Mouse (Mus musculus): ENCODE measurements around the gene Znrf1.

Znrf1 gene

DNA sequence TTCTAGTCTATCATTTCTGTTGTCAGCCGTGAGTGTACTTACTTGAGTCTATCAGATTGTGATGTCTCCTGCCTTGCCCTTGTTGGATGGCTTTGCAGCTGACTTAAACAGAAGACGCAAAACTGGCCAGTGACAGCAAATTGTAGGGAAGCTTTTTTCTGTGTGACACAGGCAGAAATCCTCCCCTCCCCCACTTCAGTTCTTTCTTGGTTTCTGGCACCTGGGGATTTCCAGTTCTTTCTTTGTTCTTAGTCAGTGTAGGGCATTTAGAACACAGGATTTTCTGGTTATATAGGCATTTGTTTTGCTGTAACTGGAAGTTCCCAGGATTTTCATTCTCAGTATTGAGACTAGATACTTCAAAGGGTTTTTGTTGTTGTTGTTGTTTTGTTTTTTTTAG, 34.5 kb downstream of the Znrf1 start:
- DNase-seq, result no peak

- DNase-seq, result no peak
Measured at GRCm38 (mm10) chr8:111571661-111572060, 35.8 kb downstream of the Znrf1 start.

GRCm38 (mm10) chr8:111572431-111572830, 36.5 kb downstream of the Znrf1 start:
- no peak for DNase-seq

DNA sequence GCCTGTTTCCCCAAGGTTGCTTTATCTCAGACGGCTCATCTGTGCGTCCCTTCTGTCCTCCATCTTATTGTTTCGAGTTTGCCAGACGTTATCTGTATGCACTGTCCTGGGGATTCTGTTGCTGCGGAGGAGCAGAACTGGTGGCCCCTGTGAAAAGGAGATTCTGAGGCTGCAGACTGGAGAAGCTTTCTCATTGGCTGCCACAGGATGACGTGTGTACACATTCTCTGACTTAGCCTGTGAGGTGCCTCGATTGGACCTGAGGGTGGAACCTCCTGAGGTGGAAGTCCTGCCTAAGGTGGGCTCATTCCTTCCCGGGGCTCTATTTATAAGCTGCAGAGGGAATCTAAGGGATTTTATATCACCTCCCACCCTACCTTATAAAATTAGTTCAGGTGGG, 37.7 kb downstream of the Znrf1 start:
- DNase-seq, result no peak

DNA sequence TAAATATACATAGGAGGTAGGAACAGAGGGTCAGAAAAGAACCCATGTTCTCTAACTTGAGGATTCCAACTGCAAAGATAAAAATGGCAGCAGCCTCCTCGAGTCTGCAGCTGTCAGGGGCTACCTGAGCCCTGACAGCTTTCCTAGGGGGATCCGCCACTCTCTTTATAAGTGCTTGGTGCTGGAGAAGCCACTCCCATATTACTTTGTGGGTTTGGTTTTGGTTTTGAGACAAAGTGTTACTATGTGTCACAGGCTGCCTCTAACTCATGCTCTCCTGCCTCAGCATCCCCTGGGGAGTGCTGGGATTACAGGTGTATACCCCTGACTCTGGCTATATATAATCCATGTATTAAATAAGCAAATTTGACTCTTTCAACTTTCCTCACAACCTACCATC, 38.1 kb downstream of the Znrf1 start:
- no peak for DNase-seq

DNA sequence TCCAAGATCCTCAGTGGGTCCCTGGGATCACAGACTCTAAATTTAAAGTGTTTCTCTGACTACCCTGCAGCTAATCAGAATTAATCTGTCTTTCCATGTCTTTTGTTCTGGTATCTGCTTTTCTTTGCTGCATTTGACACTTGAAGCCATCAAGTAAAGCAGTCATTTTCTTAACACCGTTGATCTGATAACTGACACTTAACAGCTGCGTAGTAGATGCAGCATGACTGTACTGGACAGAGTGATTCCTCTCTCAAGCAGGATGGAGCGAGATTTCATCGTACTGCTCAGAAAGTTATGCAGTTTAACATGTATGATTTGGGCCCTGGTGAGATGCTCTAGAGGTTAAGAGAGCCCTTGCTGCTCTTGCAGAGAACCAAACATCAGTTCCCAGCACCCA, 39.6 kb downstream of the Znrf1 start:
- no peak for DNase-seq

DNA sequence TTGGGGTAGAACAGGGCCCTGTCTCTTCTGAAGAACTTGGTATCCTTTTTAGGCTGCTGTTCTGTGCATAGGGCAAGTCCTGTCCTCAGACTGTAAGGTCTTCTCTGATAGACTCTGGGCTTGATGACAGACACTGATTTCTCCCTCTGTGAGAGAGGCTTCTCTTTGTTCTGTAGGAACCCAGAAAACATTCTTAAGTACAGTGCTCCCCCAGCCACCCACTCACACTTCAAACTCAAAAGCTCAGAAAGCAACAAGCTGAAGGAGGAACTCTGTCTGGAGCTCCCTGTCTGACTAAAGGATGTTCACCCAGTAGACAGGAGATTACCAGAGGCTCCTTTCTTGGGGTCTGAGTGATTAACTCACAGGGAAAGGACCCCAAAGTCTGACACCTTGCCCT, 40.6 kb downstream of the Znrf1 start:
- DNase-seq, result no peak

DNA sequence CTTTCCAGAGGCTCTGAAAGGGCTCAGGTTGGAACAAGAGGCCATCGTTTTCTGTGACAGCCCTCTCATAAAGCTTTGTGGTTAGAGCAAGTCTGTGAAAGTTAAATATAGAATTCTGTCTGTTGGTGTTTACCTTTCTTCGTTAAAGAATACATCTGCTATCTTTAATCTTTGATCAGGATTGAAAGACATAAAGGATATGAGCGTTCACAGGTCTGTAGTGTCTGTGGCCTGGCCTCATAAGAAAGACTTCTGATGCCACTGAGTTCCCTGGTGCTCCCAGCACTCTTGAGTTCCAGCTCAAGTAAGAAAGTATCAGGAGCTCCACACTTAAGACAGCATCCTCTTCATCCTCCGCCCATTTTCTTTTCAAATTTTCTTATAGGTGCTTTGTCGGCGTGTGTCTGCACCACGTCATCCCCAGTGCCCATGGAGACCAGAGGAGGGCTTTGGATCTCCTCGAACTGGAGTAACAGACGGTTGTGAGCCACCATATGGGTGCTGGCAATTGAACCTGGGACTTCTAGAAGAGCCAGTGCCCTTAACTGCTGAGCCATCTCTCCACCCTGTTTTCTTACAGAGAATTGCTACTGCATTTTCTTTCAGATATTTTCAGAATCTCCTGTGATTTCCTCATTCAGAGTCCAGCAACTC, 42.1 kb downstream of the Znrf1 start:
- DNase-seq, result no peak

- DNase-seq, result no peak
Measured at GRCm38 (mm10) chr8:111579318-111579717, 43.4 kb downstream of the Znrf1 start.

DNA sequence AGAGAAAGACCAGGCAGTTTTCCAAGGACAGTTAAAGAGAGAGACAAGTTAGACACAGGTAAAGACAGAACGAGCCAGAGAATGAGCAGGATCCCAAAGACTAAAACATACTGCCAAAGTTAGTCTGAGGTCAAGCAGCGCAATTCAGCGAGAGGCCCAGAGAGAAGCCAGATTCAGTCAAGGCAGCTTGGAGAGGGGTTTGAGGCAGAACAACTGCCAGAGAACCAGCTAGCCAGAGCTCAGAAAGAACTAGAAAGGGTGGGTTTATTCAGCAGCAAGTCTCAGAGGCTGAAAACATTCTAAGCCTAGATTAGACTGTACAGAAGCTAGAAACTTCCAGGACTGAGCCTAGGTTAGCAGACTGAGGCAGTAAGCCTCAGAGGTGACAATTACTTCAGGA, 44.4 kb downstream of the Znrf1 start:
- no peak for DNase-seq

DNA sequence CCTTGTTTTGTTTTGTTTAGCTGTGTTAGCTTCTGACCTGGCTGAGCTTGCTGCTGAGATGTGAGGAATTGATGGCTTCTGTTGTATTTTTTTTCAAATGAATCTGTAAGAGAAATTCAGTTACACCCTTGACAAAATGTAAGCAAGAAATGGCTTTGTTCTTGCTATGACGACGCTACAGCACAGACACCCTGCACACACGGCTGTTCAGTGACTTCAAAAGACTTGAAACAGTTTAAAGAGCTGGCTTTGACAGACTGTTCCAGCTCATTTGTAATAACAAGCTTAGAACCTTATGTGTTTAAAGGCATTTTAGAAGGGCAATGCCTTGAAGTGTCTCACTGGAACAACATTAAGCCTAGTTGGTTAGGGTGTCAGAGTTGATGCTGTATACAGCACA, 46.5 kb downstream of the Znrf1 start:
- no peak for DNase-seq

GRCm38 (mm10) chr8:111584946-111585345, 49.0 kb downstream of the Znrf1 start:
- DNase-seq, result no peak

- DNase-seq, result no peak
Measured at GRCm38 (mm10) chr8:111587545-111588094, 51.7 kb downstream of the Znrf1 start.

GRCm38 (mm10) chr8:111588336-111588735, 52.4 kb downstream of the Znrf1 start:
- DNase-seq, result no peak

GRCm38 (mm10) chr8:111590214-111590613, 54.3 kb downstream of the Znrf1 start:
- DNase-seq, result no peak

DNA sequence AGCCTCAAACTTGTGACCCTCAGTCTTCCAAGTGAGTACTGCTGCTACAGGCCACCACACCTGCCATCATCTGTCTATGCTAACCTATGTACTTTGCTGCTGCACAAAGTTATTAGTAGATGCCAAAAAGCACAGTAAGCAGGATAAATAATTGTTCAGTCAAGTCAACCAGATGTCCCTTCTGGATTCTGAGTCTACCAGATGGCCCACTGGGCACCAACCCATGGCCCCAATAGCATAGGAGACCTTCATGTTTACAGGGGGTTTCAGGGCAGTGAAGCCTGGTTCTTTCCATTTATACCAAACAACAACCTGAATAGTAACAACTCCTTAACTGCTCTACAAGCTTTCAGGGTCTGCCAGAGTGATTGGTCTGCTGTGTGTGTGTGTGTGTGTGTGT, 55.3 kb downstream of the Znrf1 start:
- DNase-seq, result no peak

DNA sequence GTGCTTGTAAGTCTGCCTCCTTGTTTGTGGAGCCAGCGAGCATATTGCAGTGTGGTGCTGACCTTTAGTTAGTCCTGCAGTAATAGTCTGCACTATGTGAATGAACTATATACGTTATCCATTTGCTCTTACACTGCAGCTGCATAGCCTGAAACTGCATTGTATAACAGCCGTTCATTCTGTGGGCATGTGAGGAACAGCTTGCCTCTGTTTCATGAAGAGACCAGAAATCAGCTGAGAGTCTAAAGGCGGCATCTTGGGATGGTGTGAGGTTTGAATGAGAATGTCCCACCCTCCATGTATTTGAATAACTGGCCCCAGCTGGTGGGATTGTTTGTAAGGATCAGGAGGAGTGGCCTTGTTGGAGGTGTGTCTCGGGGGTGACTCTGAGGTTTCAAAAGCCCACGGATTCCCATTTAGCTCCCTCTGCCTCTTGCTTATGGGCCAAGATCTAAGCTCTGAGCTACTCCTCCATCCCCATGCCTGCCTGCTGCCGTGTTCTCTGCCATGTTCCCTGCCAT, 56.6 kb downstream of the Znrf1 start:
- no peak for DNase-seq

GRCm38 (mm10) chr8:111594044-111594840, 58.3 kb downstream of the Znrf1 start:
- no peak for DNase-seq

DNA sequence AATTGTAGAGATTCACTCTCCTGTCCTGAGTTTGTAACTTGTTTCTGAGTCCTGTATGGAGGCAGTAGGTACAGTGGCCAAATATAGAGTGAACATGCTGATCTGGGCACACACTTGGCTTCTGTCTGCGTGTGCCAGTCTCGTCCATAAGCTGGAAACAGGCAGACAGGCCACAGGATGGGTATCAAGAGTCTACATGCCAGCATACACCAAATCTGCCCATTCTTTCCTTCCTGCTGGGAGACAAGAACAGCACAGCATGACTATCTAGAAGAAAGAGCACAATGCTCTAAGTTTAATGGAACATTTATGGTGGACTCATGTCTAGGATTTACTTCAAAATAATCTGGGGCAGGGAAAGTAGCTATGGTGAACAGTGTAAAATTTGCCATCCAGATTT, 59.1 kb downstream of the Znrf1 start:
- DNase-seq, result no peak

DNA sequence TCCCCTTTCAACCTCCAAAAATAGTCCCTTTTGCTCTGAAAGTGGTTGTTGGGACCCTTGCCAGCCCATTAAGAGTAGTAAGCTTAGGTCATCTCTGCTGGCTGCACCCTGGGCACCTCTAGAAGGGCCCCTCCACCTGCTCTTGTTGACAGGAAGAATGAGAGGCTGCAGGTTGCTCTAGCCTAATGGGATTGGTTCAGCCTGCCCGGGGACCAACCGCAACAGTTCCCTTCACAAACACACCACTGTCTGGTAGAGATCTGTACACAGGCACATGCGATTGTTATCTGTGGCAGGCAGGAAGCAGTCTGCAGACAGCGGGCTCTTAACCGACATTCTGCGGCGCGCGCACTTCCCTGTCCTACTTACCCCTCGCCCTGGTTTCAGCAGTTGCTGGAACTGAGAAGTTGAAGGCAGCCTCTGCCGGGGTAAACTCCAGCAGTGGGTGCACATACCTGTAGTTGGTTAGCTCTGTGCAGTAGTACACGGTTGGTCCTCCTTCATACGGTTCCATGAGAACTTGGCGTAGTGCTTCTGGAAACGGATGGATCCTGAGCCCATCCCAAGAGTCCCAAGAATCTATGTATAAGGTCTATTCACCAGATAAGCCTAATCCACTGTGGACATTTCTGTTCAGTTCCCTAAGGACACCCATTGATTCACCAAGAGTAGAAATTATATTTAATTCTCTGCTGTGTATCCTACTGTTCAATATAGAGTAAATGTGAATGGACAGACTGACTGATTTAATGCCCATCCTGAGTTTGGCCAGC, 60.0 kb downstream of the Znrf1 start:
- DNase-seq, result peak; percentile 54 to 62

DNA sequence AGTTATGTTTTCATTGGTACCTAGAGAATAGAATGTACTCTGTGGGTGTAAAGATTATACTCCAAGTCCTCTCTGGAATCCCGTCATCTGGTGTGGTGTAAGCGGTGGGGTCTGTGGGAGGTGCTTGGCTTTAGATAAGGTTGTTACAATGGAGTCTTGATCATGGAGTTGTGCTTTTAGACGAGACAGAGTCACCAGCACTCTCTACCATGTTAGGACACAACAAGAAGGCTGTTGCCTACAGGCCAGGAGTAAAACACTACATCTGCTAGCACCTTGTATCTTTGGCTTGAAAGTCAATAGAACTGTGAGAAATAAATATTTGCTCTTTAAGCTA, 60.6 kb downstream of the Znrf1 start:
- no peak for DNase-seq

GRCm38 (mm10) chr8:111597310-111597709, 61.4 kb downstream of the Znrf1 start:
- peak; percentile 15 to 80 for DNase-seq

GRCm38 (mm10) chr8:111599707-111600444, 64.0 kb downstream of the Znrf1 start:
- no peak for DNase-seq
